14 mouse cellular contexts compared by ENCODE assay signal in the genomic region with DNA sequence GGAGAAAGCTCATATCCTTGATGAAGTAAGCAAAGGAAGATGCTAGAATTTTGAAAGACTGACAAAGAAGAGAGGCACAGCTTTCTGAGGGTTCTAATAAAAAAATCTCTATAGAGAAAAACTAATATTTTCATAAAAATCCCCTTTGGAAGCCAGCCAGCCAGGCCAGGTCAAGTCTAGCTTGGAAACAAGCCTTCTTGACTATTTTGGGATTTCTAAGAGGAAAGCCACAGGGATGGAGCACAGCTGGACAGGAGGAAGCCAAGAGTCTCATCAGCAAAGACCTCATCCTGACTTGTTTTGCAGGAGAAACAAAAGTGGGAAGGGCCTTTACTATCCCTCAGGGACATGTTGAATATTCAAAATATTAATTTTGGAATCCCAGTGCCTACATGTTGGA.
A peak's percentile ranks its signal among the peaks of the same experiment; 100 is the strongest.
DNase-seq lines count a peak whose midpoint lies in the region; ATAC-seq and TF ChIP-seq lines count a peak whose summit lies in the region.
"Had no signal": no experiment of that assay in that cellular context is flagged by ENCODE, and none has a peak within 500 bp of the region (broad histone marks: within the 10 kb centered on the region; RNA-seq: fewer than 3 reads in every experiment).

No protein-coding gene starts in this region.

- no peak for TF ChIP-seq CTCF in lung, embryonic 14.5 days (IDR thresholded peaks at IDR 0.05; ENCODE audit: low read depth)

- no peaks in the 10 kb centered on the region for H3K4me1 ChIP-seq in lung, embryonic 14.5 days (ENCODE audit: insufficient read depth)
- H3K4me1 ChIP-seq: heart, embryonic 13.5 days; limb, embryonic 12.5 days; lung, embryonic 15.5 days; neural tube, embryonic 15.5 days had no signal

- no peak overlapping the region for H3K4me2 ChIP-seq in lung, embryonic 14.5 days
- H3K4me2 ChIP-seq: heart, embryonic 13.5 days; limb, embryonic 12.5 days; lung, embryonic 15.5 days; neural tube, embryonic 15.5 days had no signal

- no peak overlapping the region for H3K4me3 ChIP-seq in lung, embryonic 14.5 days (ENCODE audit: low read depth, low read length)
- H3K4me3 ChIP-seq: heart, embryonic 13.5 days; limb, embryonic 12.5 days; lung, embryonic 15.5 days; neural tube, embryonic 15.5 days had no signal

- peak; percentile 58 for DNase-seq in lung, embryonic 14.5 days
- no peak for DNase-seq in lung, postnatal 25 days (ENCODE audit: low spot score)
- DNase-seq in gastrocnemius, postnatal 25 days, result peak; percentile 63
- DNase-seq in kidney, adult 8-10 months, result peak; percentile 14 to 20
- DNase-seq in lung, postnatal 4 days, result peak; percentile 21 to 49
- DNase-seq in B cell, adult 2 months, result no peak
- DNase-seq: cerebellum, adult 11-12 months had no signal

- H3K9me3 ChIP-seq in lung, embryonic 14.5 days (ENCODE audit: low read depth, low read length), result no peaks in the 10 kb centered on the region
- H3K9me3 ChIP-seq: lung, embryonic 15.5 days; neural tube, embryonic 15.5 days had no signal

- H3K27ac ChIP-seq in lung, embryonic 14.5 days (ENCODE audit: low read depth), result no peak overlapping the region
- H3K27ac ChIP-seq: heart, embryonic 13.5 days; hindbrain, postnatal 0 days; limb, embryonic 12.5 days; lung, embryonic 15.5 days; neural tube, embryonic 15.5 days had no signal

- no peaks in the 10 kb centered on the region for H3K27me3 ChIP-seq in lung, embryonic 14.5 days (ENCODE audit: insufficient read depth, low read length)
- H3K27me3 ChIP-seq: heart, embryonic 13.5 days; limb, embryonic 12.5 days; lung, embryonic 15.5 days; neural tube, embryonic 15.5 days had no signal

- no peak for ATAC-seq in lung, embryonic 14.5 days (ENCODE audit: insufficient read depth)
- ATAC-seq in megakaryocyte-erythroid progenitor cell, adult 5-6 weeks (replicated peaks; ENCODE audit: low FRiP score, low TSS enrichment, poor library complexity, severe bottlenecking), result no peak
- ATAC-seq: hindbrain, postnatal 0 days; midbrain, embryonic 16.5 days had no signal

- no peak overlapping the region for H3K9ac ChIP-seq in lung, embryonic 14.5 days
- H3K9ac ChIP-seq: heart, embryonic 13.5 days; limb, embryonic 12.5 days; lung, embryonic 15.5 days; neural tube, embryonic 15.5 days had no signal

- no peaks in the 10 kb centered on the region for H3K36me3 ChIP-seq in lung, embryonic 14.5 days (ENCODE audit: insufficient read depth)
- H3K36me3 ChIP-seq: heart, embryonic 13.5 days; limb, embryonic 12.5 days; lung, embryonic 15.5 days; neural tube, embryonic 15.5 days had no signal

Comparison
In these comparisons a context has a peak if more than half of its experiments do, and no peak if none do; other contexts are left out.
1. DNase-seq: peak in lung, embryonic 14.5 days (single experiment), gastrocnemius, postnatal 25 days (single experiment), kidney, adult 8-10 months (2 of 2) and lung, postnatal 4 days (2 of 2); none in lung, postnatal 25 days (single experiment) and B cell, adult 2 months (0 of 2).